Mouse (Mus musculus) hindbrain, postnatal 0 days (tissue): ENCODE results near the gene Pitpnc1. TPM values are rescaled to one million over a fixed set of nuclear protein-coding genes. Genes with fewer than 3 reads are reported as not detected.
A peak's percentile ranks its signal among the peaks of the same experiment; 100 is the strongest.

Experiments used
- ATAC-seq: fragments of 200-750 bp; cut with Nextera tagmentation; 2 replicates; pipeline ENCODE4 v1.8.0; 2017; ENCODE audit warnings: mild to moderate bottlenecking, moderate TSS enrichment, moderate library complexity
- DNase-seq: peaks from one replicate; pipeline ENCODE4 v3.0.0-alpha.2; 2015; ENCODE audit warnings: low spot score
- H3K27ac ChIP-seq: fragments of 300-500 bp; sonication (generic); 2 replicates; pipeline ENCODE4 v1.5.1; 2014; ENCODE audit warnings: mild to moderate bottlenecking
- H3K27me3 ChIP-seq: fragments of 300-500 bp; sonication (generic); 2 replicates; pipeline ENCODE4 v1.6.1; 2014; ENCODE audit warnings: low read length, mixed read lengths; ENCODE audit not compliant: insufficient read depth
- H3K36me3 ChIP-seq: fragments of 300-500 bp; sonication (generic); 2 replicates; pipeline ENCODE4 v1.6.1; 2014; ENCODE audit warnings: low read length, mixed read lengths; ENCODE audit not compliant: insufficient read depth
- H3K4me1 ChIP-seq: fragments of 300-500 bp; sonication (generic); 2 replicates; pipeline ENCODE4 v1.6.1; 2014; ENCODE audit warnings: antibody characterized with exemption, low read length, mixed read lengths; ENCODE audit not compliant: insufficient read depth
- H3K4me2 ChIP-seq: fragments of 300-500 bp; sonication (generic); 2 replicates; pipeline ENCODE4 v1.6.1; 2014; ENCODE audit warnings: low read depth, mild to moderate bottlenecking, low read length, moderate library complexity, mixed read lengths
- H3K4me3 ChIP-seq: fragments of 300-500 bp; sonication (generic); 2 replicates; pipeline ENCODE4 v1.5.1; 2014; ENCODE audit warnings: low read length
- H3K9ac ChIP-seq: fragments of 300-500 bp; sonication (generic); replicated peaks from 2 replicates; pipeline ENCODE4 v1.6.1; 2014; ENCODE audit warnings: mild to moderate bottlenecking, low read length, moderate library complexity, mixed read lengths
- H3K9me3 ChIP-seq: fragments of 300-500 bp; sonication (generic); 2 replicates; pipeline ENCODE4 v1.6.1; 2016; ENCODE audit warnings: low read length, mixed read lengths
- CTCF ChIP-seq: IDR thresholded peaks from 2 replicates; pipeline ENCODE4 v1.5.1; 2016; ENCODE audit warnings: antibody characterized with exemption, control low read depth, low read depth
- WGBS: fragments of 180-500 bp; shearing (Covaris S2); extraction: QIAGEN DNeasy Blood & Tissue Kit; methylation state at CpG from one replicate; pipeline ENCODE4 v1.1.7; 2014; 5-methylcytosine and 5-hydroxymethylcytosine counted together
- polyA plus RNA-seq: library from polyadenylated mRNA; unstranded; fragments of >200 nt; fragmentation: Nextera tagmentation; extraction: Ambion mirVana; gene quantifications from 2 replicates; pipeline ENCODE4 v1.2.1, GENCODE M21; 2015
- total RNA-seq: library from RNA; depleted of rRNA; stranded (reverse); fragments of >200 nt; gene quantifications from 2 replicates; pipeline ENCODE4 v1.2.3, GENCODE M21; 2014

Gene Pitpnc1
- total and polyA plus RNA-seq, 2 experiments from 2014 or later, result 42.2 to 43.6 TPM

DNA sequence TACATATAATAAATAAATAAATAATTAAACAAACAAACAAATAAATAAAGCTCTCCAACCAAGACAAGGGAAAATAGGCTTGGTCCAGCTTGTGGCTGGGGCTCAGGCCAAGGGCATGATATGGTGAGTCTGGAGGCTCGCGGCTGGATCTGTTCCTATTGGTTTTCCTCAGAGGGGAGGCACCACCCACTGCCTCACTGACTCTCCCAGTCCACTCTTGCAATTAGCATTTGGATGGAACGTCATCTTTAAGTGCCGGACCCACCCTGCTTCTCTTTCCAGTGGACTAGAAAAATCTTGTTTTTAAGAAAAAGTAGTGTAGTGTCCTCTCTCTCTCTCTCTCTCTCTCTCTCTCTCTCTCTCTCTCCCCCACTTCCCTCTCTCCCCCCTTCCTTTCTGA is 204.6 kb downstream of the Pitpnc1 start:
- no peak overlapping the region for H3K4me3 ChIP-seq
- no peak for TF ChIP-seq CTCF
- H3K4me2 ChIP-seq, result no peak overlapping the region
- 92% methylated on average over 4 of the region's 4 CpGs for WGBS
- H3K27ac ChIP-seq, result no peak overlapping the region
- H3K9me3 ChIP-seq, result no peaks in the 10 kb centered on the region
- H3K27me3 ChIP-seq, result no peaks in the 10 kb centered on the region
- no peak for ATAC-seq
- DNase-seq, result no peak
- H3K36me3 ChIP-seq, result no peaks in the 10 kb centered on the region
- no peaks in the 10 kb centered on the region for H3K4me1 ChIP-seq
- no peak overlapping the region for H3K9ac ChIP-seq

DNA sequence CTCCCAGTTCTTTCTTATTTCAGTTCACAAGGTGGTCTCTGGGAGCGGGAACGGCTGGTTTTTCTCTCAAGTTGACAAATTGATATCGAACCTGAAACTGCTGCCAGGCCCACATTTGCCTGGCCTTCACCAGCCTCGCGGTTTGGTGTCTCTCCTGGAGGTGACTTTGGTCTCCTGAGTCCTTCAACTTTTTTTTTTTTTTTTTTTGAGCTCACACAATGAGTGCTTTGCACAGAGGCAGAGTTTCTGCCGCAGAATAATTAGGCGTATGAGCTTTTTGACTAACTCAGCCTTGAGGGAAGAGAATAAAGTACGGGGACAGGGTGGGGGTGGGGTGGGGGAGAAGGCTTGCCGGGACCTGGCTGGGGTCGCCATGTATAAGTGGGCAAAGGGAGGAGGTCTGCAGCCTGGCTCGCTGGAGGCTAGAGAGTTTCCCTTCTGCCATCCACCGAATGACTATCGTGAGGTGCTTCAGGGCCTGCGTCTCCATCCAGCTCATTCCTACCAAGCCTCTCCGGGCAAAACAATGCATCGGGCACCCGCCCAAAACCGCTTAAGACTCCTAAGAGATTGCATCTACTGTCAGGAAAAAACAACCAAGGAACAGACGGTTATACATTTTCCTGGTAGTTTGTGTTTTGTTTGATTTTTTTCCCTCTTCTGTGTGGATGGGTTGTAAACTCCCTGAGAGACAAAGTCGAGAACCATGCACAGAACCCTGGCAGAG is 205.4 kb downstream of the Pitpnc1 start:
- no peaks in the 10 kb centered on the region for H3K27me3 ChIP-seq
- H3K4me1 ChIP-seq, result no peaks in the 10 kb centered on the region
- H3K9me3 ChIP-seq, result no peaks in the 10 kb centered on the region
- H3K27ac ChIP-seq, result peak overlapping the region; percentile 26; the same call in 1 of the 2 replicates
- no peaks in the 10 kb centered on the region for H3K36me3 ChIP-seq
- no peak overlapping the region for H3K4me3 ChIP-seq
- H3K4me2 ChIP-seq, result no peak overlapping the region
- ATAC-seq (0 out of 2 replicates have a peak, but pooled peaks have one; percentile 21), DNase-seq (no peak)
- no peak for TF ChIP-seq CTCF
- WGBS, result 47% methylated on average over 20 of the region's 20 CpGs
- no peak overlapping the region for H3K9ac ChIP-seq

DNA sequence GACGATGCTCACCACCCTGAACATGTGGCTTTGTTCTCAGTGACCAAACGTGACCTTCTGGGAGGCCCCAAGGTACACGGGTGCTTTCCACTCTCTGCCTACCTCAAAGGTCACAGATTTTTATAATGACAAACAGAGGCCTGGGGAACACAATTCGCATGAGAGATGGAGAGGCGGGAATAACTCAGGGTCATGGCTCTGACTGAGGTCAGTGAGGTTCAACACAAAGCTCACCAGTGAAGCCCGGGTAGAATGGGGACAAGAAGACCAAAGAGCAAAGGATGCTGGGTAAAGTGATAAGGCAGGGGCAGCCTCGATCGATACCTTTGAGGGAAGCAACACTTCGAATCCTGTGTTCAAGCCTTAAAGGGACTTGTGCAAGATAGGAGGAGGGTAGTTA is 206.7 kb downstream of the Pitpnc1 start:
- Histone ChIP-seq H3K36me3 (no peaks in the 10 kb centered on the region), H3K9ac (no peak overlapping the region), H3K4me3 (no peak overlapping the region), H3K4me2 (no peak overlapping the region), H3K9me3 (no peaks in the 10 kb centered on the region), H3K4me1 (no peaks in the 10 kb centered on the region), H3K27ac (no peak overlapping the region), H3K27me3 (no peaks in the 10 kb centered on the region)
- no peak for ATAC-seq
- no peak for TF ChIP-seq CTCF
- no peak for DNase-seq
- 83% methylated on average over 9 of the region's 9 CpGs for whole genome bisulfite sequencing

DNA sequence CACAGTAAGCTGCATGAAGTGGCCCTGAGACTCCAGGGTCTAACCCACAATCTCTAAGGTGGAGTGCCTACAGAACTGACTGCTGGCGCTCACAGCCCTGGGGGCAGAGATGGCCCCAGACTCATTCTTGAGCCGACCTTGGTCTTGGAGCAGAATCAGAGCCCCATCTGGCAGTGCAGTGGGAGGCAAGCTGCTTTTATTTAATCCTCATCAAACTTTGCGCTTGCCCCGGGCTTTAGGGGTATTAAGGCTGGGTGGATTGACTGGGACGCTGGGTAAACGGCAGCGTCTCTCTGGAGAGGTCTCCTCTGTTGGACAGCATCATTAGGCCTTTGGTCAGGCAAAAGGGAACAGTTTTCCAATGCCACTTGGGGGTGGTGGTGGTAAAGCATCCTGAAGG is 211.1 kb downstream of the Pitpnc1 start:
- DNase-seq (no peak), ATAC-seq (no peak)
- H3K27ac ChIP-seq, result no peak overlapping the region
- no peak for TF ChIP-seq CTCF
- no peaks in the 10 kb centered on the region for H3K36me3 ChIP-seq
- no peak overlapping the region for H3K4me2 ChIP-seq
- H3K9ac ChIP-seq, result no peak overlapping the region
- no peaks in the 10 kb centered on the region for H3K27me3 ChIP-seq
- H3K4me1 ChIP-seq, result no peaks in the 10 kb centered on the region
- no peaks in the 10 kb centered on the region for H3K9me3 ChIP-seq
- WGBS, result 62% methylated on average over 7 of the region's 7 CpGs
- no peak overlapping the region for H3K4me3 ChIP-seq

DNA sequence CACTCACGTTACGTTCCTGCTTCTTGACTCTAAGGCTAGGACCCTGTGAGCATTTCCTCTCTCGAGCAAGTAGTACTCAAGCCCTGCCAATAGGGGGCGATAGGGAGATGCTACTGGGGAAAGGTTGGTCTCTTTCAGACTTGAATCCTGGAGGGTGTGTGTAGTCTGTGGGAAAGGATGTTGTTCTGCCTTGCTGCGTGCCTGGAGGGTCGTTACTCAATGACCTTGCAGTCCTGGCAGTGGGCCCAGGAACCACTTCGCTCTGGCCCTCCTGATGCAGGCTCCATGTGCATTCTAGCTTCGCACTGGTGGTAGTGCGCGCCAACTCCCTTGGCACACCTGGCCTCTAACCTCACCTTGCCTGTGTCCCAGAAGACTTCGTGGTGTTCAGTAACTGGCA is 215.3 kb downstream of the Pitpnc1 start:
- Histone ChIP-seq H3K27me3 (no peaks in the 10 kb centered on the region), H3K4me3 (no peak overlapping the region), H3K4me1 (no peaks in the 10 kb centered on the region), H3K9ac (no peak overlapping the region), H3K36me3 (no peaks in the 10 kb centered on the region), H3K9me3 (no peaks in the 10 kb centered on the region), H3K27ac (no peak overlapping the region), H3K4me2 (no peak overlapping the region)
- WGBS, result 66% methylated on average over 11 of the region's 11 CpGs
- ATAC-seq, result no peak
- DNase-seq, result peak; percentile 14
- peak; percentile 57 for TF ChIP-seq CTCF

DNA sequence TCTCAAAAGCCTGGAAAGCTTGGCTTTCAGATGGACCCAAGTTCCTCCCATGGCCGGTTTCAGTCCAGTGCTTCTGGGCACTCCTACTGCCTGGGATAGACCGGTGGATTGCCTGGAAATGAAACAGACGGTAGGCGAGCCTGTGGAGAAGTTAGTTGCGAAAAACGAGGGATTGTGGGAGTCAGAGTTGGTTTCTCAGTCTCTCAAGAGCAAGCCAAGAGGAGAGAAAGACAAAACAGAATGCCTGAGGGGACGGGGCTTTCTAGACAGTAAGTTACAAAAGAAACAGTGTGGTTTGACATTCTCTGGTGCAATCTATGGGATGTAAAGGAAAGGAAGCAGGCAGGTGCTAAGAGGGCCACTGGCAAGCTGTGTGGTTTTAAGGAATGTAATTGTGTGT is 216.3 kb downstream of the Pitpnc1 start:
- TF ChIP-seq CTCF, result no peak
- H3K36me3 ChIP-seq, result no peaks in the 10 kb centered on the region
- no peak overlapping the region for H3K4me3 ChIP-seq
- no peak overlapping the region for H3K4me2 ChIP-seq
- H3K27me3 ChIP-seq, result no peaks in the 10 kb centered on the region
- WGBS, result 89% methylated on average over 7 of the region's 7 CpGs
- DNase-seq (no peak), ATAC-seq (no peak)
- H3K9ac ChIP-seq, result no peak overlapping the region
- H3K27ac ChIP-seq, result no peak overlapping the region
- no peaks in the 10 kb centered on the region for H3K9me3 ChIP-seq
- no peaks in the 10 kb centered on the region for H3K4me1 ChIP-seq

DNA sequence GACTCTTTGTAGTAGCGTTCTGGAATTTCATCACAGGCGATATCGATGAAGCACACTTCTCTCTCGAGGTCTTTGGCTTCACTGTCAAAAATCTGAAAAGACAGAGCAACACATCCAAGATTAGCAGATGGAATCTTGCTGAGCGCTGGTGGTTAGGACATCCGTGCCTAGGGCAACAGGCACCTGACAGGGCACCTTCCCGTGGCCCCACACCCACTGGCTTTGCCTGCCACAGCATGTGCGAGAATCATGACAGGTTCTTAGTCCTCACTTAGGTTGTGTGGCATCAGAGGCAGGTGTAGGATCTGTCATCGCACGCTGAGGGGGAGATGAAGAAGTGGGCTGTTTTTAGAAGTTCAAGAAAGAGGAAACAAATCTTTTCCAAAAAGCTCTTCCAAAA is 218.5 kb downstream of the Pitpnc1 start:
- Histone ChIP-seq H3K36me3 (no peaks in the 10 kb centered on the region), H3K27ac (no peak overlapping the region), H3K4me3 (no peak overlapping the region), H3K9ac (no peak overlapping the region), H3K4me2 (no peak overlapping the region), H3K4me1 (no peaks in the 10 kb centered on the region), H3K9me3 (no peaks in the 10 kb centered on the region), H3K27me3 (no peaks in the 10 kb centered on the region)
- ATAC-seq (no peak), DNase-seq (no peak)
- WGBS, result 89% methylated on average over 10 of the region's 10 CpGs
- TF ChIP-seq CTCF, result no peak
